Mouse (Mus musculus) forebrain, embryonic 14.5 days (tissue): ENCODE results near the gene Gramd1b. TPM values are rescaled to one million over a fixed set of nuclear protein-coding genes. Genes with fewer than 3 reads are reported as not detected.

Experiments used
- ATAC-seq: fragments of 200-750 bp; cut with Nextera tagmentation; 2 replicates; pipeline ENCODE4 v1.8.0; 2017; ENCODE audit warnings: mild to moderate bottlenecking, moderate library complexity
- DNase-seq: peaks from one replicate; pipeline ENCODE4 v3.0.0-alpha.2; 2015; ENCODE audit warnings: low spot score
- H3K27ac ChIP-seq: fragments of 300-500 bp; sonication (generic); 2 replicates; pipeline ENCODE4 v1.5.1; 2014; ENCODE audit warnings: low read depth, mild to moderate bottlenecking, control low read depth, low read length, moderate library complexity
- H3K27me3 ChIP-seq: fragments of 300-500 bp; sonication (generic); replicated peaks from 2 replicates; pipeline ENCODE4 v1.6.1; 2014; ENCODE audit warnings: low read length, control low read depth, mixed read lengths; ENCODE audit not compliant: control insufficient read depth, insufficient read depth
- H3K36me3 ChIP-seq: fragments of 300-500 bp; sonication (generic); 2 replicates; pipeline ENCODE4 v1.6.1; 2014; ENCODE audit warnings: low read length, control low read depth; ENCODE audit not compliant: control insufficient read depth, insufficient read depth
- H3K4me1 ChIP-seq: fragments of 300-500 bp; sonication (generic); 2 replicates; pipeline ENCODE4 v1.6.1; 2014; ENCODE audit warnings: antibody characterized with exemption, low read length, control low read depth; ENCODE audit not compliant: control insufficient read depth, insufficient read depth
- H3K4me2 ChIP-seq: fragments of 300-500 bp; sonication (generic); 2 replicates; pipeline ENCODE4 v1.6.1; 2014; ENCODE audit warnings: mild to moderate bottlenecking, control low read depth, low read length
- H3K4me3 ChIP-seq: fragments of 300-500 bp; sonication (generic); 2 replicates; pipeline ENCODE4 v1.5.1; 2014; ENCODE audit warnings: low read depth, low read length, control low read depth
- H3K9ac ChIP-seq: fragments of 300-500 bp; sonication (generic); 2 replicates; pipeline ENCODE4 v1.6.1; 2014; ENCODE audit warnings: mild to moderate bottlenecking, low read length, control low read depth, moderate library complexity
- H3K9me3 ChIP-seq: fragments of 300-500 bp; sonication (generic); replicated peaks from 2 replicates; pipeline ENCODE4 v1.6.1; 2016; ENCODE audit warnings: low read length, control low read depth, mixed read lengths; ENCODE audit not compliant: control insufficient read depth
- WGBS: fragments of 180-500 bp; shearing (Covaris S2); extraction: QIAGEN DNeasy Blood & Tissue Kit; methylation state at CpG from one replicate; pipeline ENCODE4 v1.1.7; 2014; 5-methylcytosine and 5-hydroxymethylcytosine counted together
- polyA plus RNA-seq: library from polyadenylated mRNA; unstranded; fragments of >200 nt; fragmentation: Nextera tagmentation; extraction: Ambion mirVana; gene quantifications from 2 replicates; pipeline ENCODE4 v1.2.1, GENCODE M21; 2014

Gene Gramd1b
- polyA plus RNA-seq, 1 experiment from 2014 or later, result 8.6 TPM

- WGBS, result 92% methylated on average over 9 of the region's 9 CpGs
- ATAC-seq (no peak), DNase-seq (no peak)
- Histone ChIP-seq H3K9ac (no peak overlapping the region), H3K4me2 (no peak overlapping the region), H3K36me3 (no peaks in the 10 kb centered on the region), H3K4me3 (no peak overlapping the region), H3K4me1 (peaks cover 17% of the 10 kb centered on the region), H3K27me3 (no peaks in the 10 kb centered on the region), H3K9me3 (no peaks in the 10 kb centered on the region), H3K27ac (no peak overlapping the region)
These were observed 188.0 kb downstream of the Gramd1b start for GRCm38 (mm10) chr9:40343053-40343652.

DNA sequence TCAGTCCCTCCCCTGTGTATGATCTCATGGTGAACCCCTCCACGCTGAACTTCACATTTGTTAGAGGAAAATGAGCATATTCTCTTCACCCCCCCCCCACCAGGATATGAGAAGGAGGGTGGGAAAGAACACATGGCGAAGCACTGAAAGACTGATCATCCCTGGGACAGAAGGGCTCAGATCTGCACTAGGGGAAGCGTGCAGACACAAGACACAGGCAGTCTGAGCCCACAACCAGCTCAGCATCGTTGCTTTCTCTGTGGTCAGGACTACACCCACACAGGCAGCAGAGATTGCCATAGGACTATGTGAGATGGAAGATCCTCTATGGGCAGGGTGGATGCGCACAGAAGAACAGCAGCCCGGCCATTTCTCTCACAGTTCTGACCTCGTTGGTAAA, 189.1 kb downstream of the Gramd1b start:
- ATAC-seq (no peak), DNase-seq (no peak)
- 91% methylated on average over 7 of the region's 7 CpGs for WGBS
- no peaks in the 10 kb centered on the region for H3K36me3 ChIP-seq
- no peak overlapping the region for H3K4me3 ChIP-seq
- no peak overlapping the region for H3K9ac ChIP-seq
- no peak overlapping the region for H3K4me2 ChIP-seq
- no peaks in the 10 kb centered on the region for H3K27me3 ChIP-seq
- H3K9me3 ChIP-seq, result no peaks in the 10 kb centered on the region
- H3K27ac ChIP-seq, result no peak overlapping the region
- peaks cover 22% of the 10 kb centered on the region for H3K4me1 ChIP-seq

- Histone ChIP-seq H3K36me3 (no peaks in the 10 kb centered on the region), H3K9ac (no peak overlapping the region), H3K4me2 (no peak overlapping the region), H3K27ac (no peak overlapping the region), H3K4me1 (peaks cover 17% of the 10 kb centered on the region), H3K4me3 (no peak overlapping the region), H3K27me3 (no peaks in the 10 kb centered on the region), H3K9me3 (no peaks in the 10 kb centered on the region)
- ATAC-seq, result no peak
- no peak for DNase-seq
- 81% methylated on average over 9 of the region's 9 CpGs for WGBS
These were observed 191.6 kb downstream of the Gramd1b start for GRCm38 (mm10) chr9:40339578-40339977.

DNA sequence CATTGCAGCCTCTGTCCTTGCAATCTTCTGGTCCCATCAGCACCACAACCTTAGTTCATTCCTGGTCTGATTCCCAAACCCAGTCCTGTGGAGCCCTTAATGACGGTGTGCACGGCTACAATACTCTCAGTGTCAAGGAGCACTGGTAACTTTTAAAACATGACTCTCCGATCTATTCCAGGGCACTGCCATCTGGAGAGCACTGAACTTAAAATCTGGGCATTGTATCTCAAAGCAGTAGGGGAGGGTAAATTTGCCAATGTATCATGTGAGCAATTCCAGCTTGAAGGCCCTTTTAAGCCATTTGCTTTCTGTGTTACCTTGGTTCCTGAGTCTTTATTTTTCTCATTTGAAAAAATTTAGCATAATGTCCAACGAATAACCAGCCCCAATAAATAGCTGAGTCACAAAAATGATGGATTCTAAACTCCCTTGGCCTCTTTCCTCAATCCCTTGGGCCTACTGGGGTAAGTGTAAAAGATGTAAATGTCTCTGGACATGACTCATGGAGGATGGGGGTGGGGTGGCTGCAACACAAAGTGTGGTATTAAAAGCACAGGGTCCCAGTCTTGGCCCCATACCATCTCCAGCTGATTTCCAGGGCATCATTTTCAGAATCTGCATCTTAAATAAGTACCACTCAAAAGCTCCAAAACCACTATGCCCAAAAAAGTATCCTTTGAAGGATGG, 193.9 kb downstream of the Gramd1b start:
- 48% methylated on average over 4 of the region's 4 CpGs for WGBS
- Histone ChIP-seq H3K9me3 (no peaks in the 10 kb centered on the region), H3K9ac (no peak overlapping the region), H3K36me3 (no peaks in the 10 kb centered on the region), H3K4me2 (no peak overlapping the region), H3K27me3 (no peaks in the 10 kb centered on the region), H3K27ac (peak overlapping the region; percentile 65; the same call in 1 of the 2 replicates), H3K4me1 (peaks cover 12% of the 10 kb centered on the region), H3K4me3 (no peak overlapping the region)
- peak; percentile 26 for DNase-seq
- peak; percentile 33; the same call in 1 of the 2 replicates for ATAC-seq

- no peak overlapping the region for H3K4me2 ChIP-seq
- WGBS, result 30% methylated on average over 5 of the region's 5 CpGs
- no peak overlapping the region for H3K4me3 ChIP-seq
- H3K36me3 ChIP-seq, result peaks cover 2% of the 10 kb centered on the region; the same call in 1 of the 2 replicates
- ATAC-seq (peak; percentile 79), DNase-seq (peak; percentile 73)
- no peaks in the 10 kb centered on the region for H3K9me3 ChIP-seq
- H3K9ac ChIP-seq, result no peak overlapping the region
- no peaks in the 10 kb centered on the region for H3K27me3 ChIP-seq
- H3K27ac ChIP-seq, result peak overlapping the region; percentile 65
- H3K4me1 ChIP-seq, result peaks cover 12% of the 10 kb centered on the region
These were observed 194.5 kb downstream of the Gramd1b start for GRCm38 (mm10) chr9:40336701-40337100.

- Histone ChIP-seq H3K27me3 (no peaks in the 10 kb centered on the region), H3K27ac (no peak overlapping the region), H3K4me1 (peaks cover 12% of the 10 kb centered on the region), H3K4me3 (no peak overlapping the region), H3K4me2 (no peak overlapping the region), H3K9me3 (no peaks in the 10 kb centered on the region), H3K36me3 (peaks cover 3% of the 10 kb centered on the region; the same call in 1 of the 2 replicates), H3K9ac (no peak overlapping the region)
- 83% methylated on average over 2 of the region's 2 CpGs for WGBS
- no peak for ATAC-seq
- no peak for DNase-seq
These were observed 196.6 kb downstream of the Gramd1b start for GRCm38 (mm10) chr9:40334617-40335016.

DNA sequence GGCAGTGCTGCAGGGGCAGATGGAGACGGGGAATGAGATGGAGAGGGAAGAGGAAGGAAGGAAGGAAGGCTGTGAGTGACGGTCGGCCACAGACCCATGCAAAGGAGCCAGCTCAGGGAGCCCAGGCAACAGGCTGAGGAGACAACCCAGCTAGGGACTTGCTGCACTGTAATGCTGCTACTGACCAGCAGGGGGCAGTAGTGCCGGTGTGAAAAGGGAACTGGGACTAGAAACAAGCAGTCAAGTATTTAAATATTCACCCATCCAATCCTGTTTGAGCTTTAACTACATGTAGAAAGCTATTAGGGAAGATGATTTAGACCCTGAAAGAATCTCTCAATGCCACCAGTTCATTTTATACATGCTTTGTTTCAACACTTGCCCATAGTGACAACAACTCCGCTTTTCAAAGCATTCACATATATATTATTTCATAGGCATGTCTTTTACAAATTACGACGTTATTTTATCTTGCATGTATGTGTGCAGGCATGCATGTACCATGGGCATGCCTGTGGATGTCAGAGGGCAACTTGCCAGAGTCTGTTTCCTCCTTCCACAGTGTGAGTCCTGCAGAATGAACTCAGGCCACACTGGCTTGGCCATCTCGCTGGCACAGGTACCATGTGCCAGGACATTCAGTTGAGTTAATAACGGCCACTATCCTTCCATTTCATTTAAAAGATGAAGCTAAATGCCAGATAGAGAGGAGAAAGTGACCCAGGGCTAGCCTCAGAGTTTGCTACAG, 197.4 kb downstream of the Gramd1b start:
- H3K9me3 ChIP-seq, result no peaks in the 10 kb centered on the region
- DNase-seq, result peak; percentile 57
- H3K4me2 ChIP-seq, result no peak overlapping the region
- H3K9ac ChIP-seq, result no peak overlapping the region
- H3K27me3 ChIP-seq, result no peaks in the 10 kb centered on the region
- 62% methylated on average over 9 of the region's 9 CpGs for WGBS
- ATAC-seq, result no peak
- H3K36me3 ChIP-seq, result peaks cover 3% of the 10 kb centered on the region; the same call in 1 of the 2 replicates
- peaks cover 12% of the 10 kb centered on the region for H3K4me1 ChIP-seq
- H3K4me3 ChIP-seq, result no peak overlapping the region
- no peak overlapping the region for H3K27ac ChIP-seq

DNA sequence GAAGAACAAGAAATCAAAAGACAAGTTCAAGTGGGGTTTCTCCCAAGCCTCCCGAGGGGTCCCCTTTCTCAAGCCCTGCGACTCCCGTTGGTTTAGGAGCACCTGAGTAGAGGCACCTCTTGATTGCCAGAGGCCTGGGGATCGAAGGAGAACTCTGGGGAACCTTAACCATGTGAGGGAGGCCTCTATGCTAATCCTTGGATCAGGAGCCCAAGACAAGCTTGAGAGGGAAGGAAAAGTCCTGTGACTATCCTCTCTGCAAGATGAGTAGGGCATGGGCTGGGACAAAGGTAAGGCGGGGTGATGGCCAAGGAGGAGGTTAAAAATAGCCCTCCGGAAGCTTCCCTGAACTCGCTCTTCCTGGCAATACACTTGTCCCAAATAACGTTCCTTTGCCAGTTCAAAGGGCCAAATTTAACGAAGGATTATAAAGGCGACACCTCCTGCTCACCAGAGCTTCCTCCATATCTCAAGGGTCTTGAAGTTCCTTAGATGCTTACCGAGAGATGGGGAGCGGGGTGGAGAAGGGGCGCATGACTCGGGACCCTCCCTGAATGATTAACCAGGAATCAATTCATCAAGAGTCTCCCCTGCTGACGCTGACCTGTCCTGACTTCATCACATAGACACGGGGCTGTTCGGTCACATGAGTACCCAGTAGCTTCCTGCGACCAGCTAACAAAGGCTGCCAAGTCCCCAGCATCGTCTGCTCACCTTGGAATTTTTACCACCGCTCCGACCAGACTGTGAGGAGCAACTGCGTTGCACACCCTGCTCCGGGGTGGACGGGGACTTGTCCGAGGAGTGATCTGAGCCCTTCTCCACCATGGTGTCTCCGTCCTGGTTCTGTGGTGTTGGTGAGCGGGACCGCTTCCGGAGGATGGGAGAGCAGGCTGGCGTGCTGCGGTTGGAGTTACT, 198.2 kb downstream of the Gramd1b start:
- no peak for DNase-seq
- peaks cover 12% of the 10 kb centered on the region for H3K4me1 ChIP-seq
- H3K27me3 ChIP-seq, result no peaks in the 10 kb centered on the region
- no peak overlapping the region for H3K4me2 ChIP-seq
- no peak overlapping the region for H3K9ac ChIP-seq
- no peak overlapping the region for H3K4me3 ChIP-seq
- peak overlapping the region; percentile 6 for H3K27ac ChIP-seq
- H3K36me3 ChIP-seq, result peaks cover 5% of the 10 kb centered on the region; the same call in 1 of the 2 replicates
- WGBS, result 86% methylated on average over 31 of the region's 31 CpGs
- no peak for ATAC-seq
- no peaks in the 10 kb centered on the region for H3K9me3 ChIP-seq
